Mouse (Mus musculus): ENCODE data around the gene Gm16223. TPM values are rescaled to one million over a fixed set of nuclear protein-coding genes. Genes with fewer than 3 reads are reported as not detected.

The Gm16223 gene
- total RNA-seq, 1 experiment = 0.09 TPM

- H3K9me3 ChIP-seq (ENCODE audit: control insufficient read depth, insufficient read depth, low read depth, low read length) = no peaks in the 10 kb centered on the region
- H3K4me1 ChIP-seq (ENCODE audit: control insufficient read depth in 2 of 2, insufficient read depth in 2 of 2, low read length in 2 of 2, poor library complexity in 1 of 2) = no peaks in the 10 kb centered on the region
- no peaks in the 10 kb centered on the region for H3K36me3 ChIP-seq (ENCODE audit: control insufficient read depth, insufficient read depth, low read length, poor library complexity, severe bottlenecking)
- DNase-seq (ENCODE audit: low read depth, low spot score) = no peak
- H3K27ac ChIP-seq (ENCODE audit: insufficient read depth, low read depth, low read length, poor library complexity, severe bottlenecking) = no peak overlapping the region
- H3K9ac ChIP-seq (ENCODE audit: insufficient read depth, low read depth, low read length, poor library complexity, severe bottlenecking) = no peak overlapping the region
- H3K4me3 ChIP-seq (ENCODE audit: insufficient read depth in 1 of 2, low read depth in 1 of 2, low read length in 2 of 2, poor library complexity in 1 of 2, severe bottlenecking in 1 of 2) = no peak overlapping the region
- TF ChIP-seq ZNF384 (IDR thresholded peaks at IDR 0.05; ENCODE audit: low read depth, low read length) = no peak
- no peak for TF ChIP-seq MAFK (IDR thresholded peaks at IDR 0.05; ENCODE audit: insufficient read depth, low read depth, low read length)
- no peak for TF ChIP-seq ZC3H11A (IDR thresholded peaks at IDR 0.05; ENCODE audit: borderline replicate concordance, low read depth, low read length)
- in situ Hi-C loops (cut with MboI; ENCODE audit: low sequenced_read_pairs in 2 of 2, unreplicated experiment in 2 of 2) = no loop called here
Measured at GRCm38 (mm10) chr5:42116586-42117346, 49.0 kb downstream of the Gm16223 start.

- no peak overlapping the region for H3K4me3 ChIP-seq (ENCODE audit: insufficient read depth in 1 of 2, low read depth in 1 of 2, low read length in 2 of 2, poor library complexity in 1 of 2, severe bottlenecking in 1 of 2)
- DNase-seq (ENCODE audit: low read depth, low spot score) = no peak
- H3K4me1 ChIP-seq (ENCODE audit: control insufficient read depth in 2 of 2, insufficient read depth in 2 of 2, low read length in 2 of 2, poor library complexity in 1 of 2) = no peaks in the 10 kb centered on the region
- no peaks in the 10 kb centered on the region for H3K36me3 ChIP-seq (ENCODE audit: control insufficient read depth, insufficient read depth, low read length, poor library complexity, severe bottlenecking)
- no peaks in the 10 kb centered on the region for H3K9me3 ChIP-seq (ENCODE audit: control insufficient read depth, insufficient read depth, low read depth, low read length)
- H3K9ac ChIP-seq (ENCODE audit: insufficient read depth, low read depth, low read length, poor library complexity, severe bottlenecking) = no peak overlapping the region
- no peak for TF ChIP-seq ZC3H11A (IDR thresholded peaks at IDR 0.05; ENCODE audit: borderline replicate concordance, low read depth, low read length)
- TF ChIP-seq MAFK (IDR thresholded peaks at IDR 0.05; ENCODE audit: insufficient read depth, low read depth, low read length) = no peak
- in situ Hi-C loops (cut with MboI; ENCODE audit: low sequenced_read_pairs in 2 of 2, unreplicated experiment in 2 of 2) = no loop called here
- H3K27ac ChIP-seq (ENCODE audit: insufficient read depth, low read depth, low read length, poor library complexity, severe bottlenecking) = no peak overlapping the region
Measured at GRCm38 (mm10) chr5:42125562-42125961, 57.8 kb downstream of the Gm16223 start.

- no peaks in the 10 kb centered on the region for H3K9me3 ChIP-seq (ENCODE audit: control insufficient read depth, insufficient read depth, low read depth, low read length)
- in situ Hi-C loops (cut with MboI; ENCODE audit: low sequenced_read_pairs in 2 of 2, unreplicated experiment in 2 of 2) = no loop called here
- TF ChIP-seq ZC3H11A (IDR thresholded peaks at IDR 0.05; ENCODE audit: borderline replicate concordance, low read depth, low read length) (no peak), MAFK (IDR thresholded peaks at IDR 0.05; ENCODE audit: insufficient read depth, low read depth, low read length) (no peak), ZNF384 (IDR thresholded peaks at IDR 0.05; ENCODE audit: low read depth, low read length) (no peak), CHD2 (IDR thresholded peaks at IDR 0.05; ENCODE audit: low read depth, low read length) (no peak), HCFC1 (IDR thresholded peaks at IDR 0.05; ENCODE audit: borderline replicate concordance, insufficient read depth, low read length) (no peak)
Measured at GRCm38 (mm10) chr5:42155626-42156025, 87.9 kb downstream of the Gm16223 start.

DNA sequence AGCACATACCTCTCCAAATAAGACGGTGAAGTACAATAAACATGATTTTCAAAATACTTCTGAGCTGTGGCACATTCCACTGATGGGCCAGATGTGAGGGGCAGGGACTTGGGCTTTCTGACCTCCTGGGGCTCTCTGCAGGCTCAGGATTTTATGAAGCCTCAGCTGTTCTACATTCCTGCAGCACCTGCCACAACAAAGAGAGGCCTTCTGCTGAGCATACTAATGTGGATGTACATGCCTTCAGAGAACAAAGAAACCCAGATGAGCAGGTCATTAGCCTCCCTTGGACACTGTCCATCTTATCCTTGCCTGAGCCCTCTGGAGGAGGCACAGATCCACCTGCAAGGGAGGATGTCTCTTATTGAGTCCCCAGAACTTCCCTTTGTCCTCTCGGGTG, 97.0 kb downstream of the Gm16223 start:
- Histone ChIP-seq H3K27ac (ENCODE audit: insufficient read depth, low read depth, low read length, poor library complexity, severe bottlenecking) (no peak overlapping the region), H3K9ac (ENCODE audit: insufficient read depth, low read depth, low read length, poor library complexity, severe bottlenecking) (no peak overlapping the region), H3K9me3 (ENCODE audit: control insufficient read depth, insufficient read depth, low read depth, low read length) (no peaks in the 10 kb centered on the region), H3K36me3 (ENCODE audit: control insufficient read depth, insufficient read depth, low read length, poor library complexity, severe bottlenecking) (no peaks in the 10 kb centered on the region), H3K4me3 (ENCODE audit: insufficient read depth in 1 of 2, low read depth in 1 of 2, low read length in 2 of 2, poor library complexity in 1 of 2, severe bottlenecking in 1 of 2) (no peak overlapping the region), H3K4me1 (ENCODE audit: control insufficient read depth in 2 of 2, insufficient read depth in 2 of 2, low read length in 2 of 2, poor library complexity in 1 of 2) (no peaks in the 10 kb centered on the region)
- no peak for TF ChIP-seq MAFK (IDR thresholded peaks at IDR 0.05; ENCODE audit: insufficient read depth, low read depth, low read length)
- no peak for TF ChIP-seq HCFC1 (IDR thresholded peaks at IDR 0.05; ENCODE audit: borderline replicate concordance, insufficient read depth, low read length)
- no peak for TF ChIP-seq CHD2 (IDR thresholded peaks at IDR 0.05; ENCODE audit: low read depth, low read length)
- TF ChIP-seq ZC3H11A (IDR thresholded peaks at IDR 0.05; ENCODE audit: borderline replicate concordance, low read depth, low read length) = no peak
- TF ChIP-seq ZNF384 (IDR thresholded peaks at IDR 0.05; ENCODE audit: low read depth, low read length) = no peak
- in situ Hi-C loops (cut with MboI; ENCODE audit: low sequenced_read_pairs in 2 of 2, unreplicated experiment in 2 of 2) = no loop called here
- DNase-seq (ENCODE audit: low read depth, low spot score) = no peak

More at GRCm38 (mm10) chr5:42155626-42156025, 87.9 kb downstream of the Gm16223 start:
- H3K4me1 ChIP-seq (ENCODE audit: control insufficient read depth in 2 of 2, insufficient read depth in 2 of 2, low read length in 2 of 2, poor library complexity in 1 of 2) = no peaks in the 10 kb centered on the region
- H3K4me3 ChIP-seq (ENCODE audit: insufficient read depth in 1 of 2, low read depth in 1 of 2, low read length in 2 of 2, poor library complexity in 1 of 2, severe bottlenecking in 1 of 2) = no peak overlapping the region
- DNase-seq (ENCODE audit: low read depth, low spot score) = no peak
- no peaks in the 10 kb centered on the region for H3K36me3 ChIP-seq (ENCODE audit: control insufficient read depth, insufficient read depth, low read length, poor library complexity, severe bottlenecking)
- H3K9ac ChIP-seq (ENCODE audit: insufficient read depth, low read depth, low read length, poor library complexity, severe bottlenecking) = no peak overlapping the region
- no peak overlapping the region for H3K27ac ChIP-seq (ENCODE audit: insufficient read depth, low read depth, low read length, poor library complexity, severe bottlenecking)

- Histone ChIP-seq H3K9me3 (ENCODE audit: control insufficient read depth, insufficient read depth, low read depth, low read length) (no peaks in the 10 kb centered on the region), H3K27ac (ENCODE audit: insufficient read depth, low read depth, low read length, poor library complexity, severe bottlenecking) (no peak overlapping the region), H3K36me3 (ENCODE audit: control insufficient read depth, insufficient read depth, low read length, poor library complexity, severe bottlenecking) (no peaks in the 10 kb centered on the region), H3K4me1 (ENCODE audit: control insufficient read depth in 2 of 2, insufficient read depth in 2 of 2, low read length in 2 of 2, poor library complexity in 1 of 2) (no peaks in the 10 kb centered on the region), H3K9ac (ENCODE audit: insufficient read depth, low read depth, low read length, poor library complexity, severe bottlenecking) (no peak overlapping the region), H3K4me3 (ENCODE audit: insufficient read depth in 1 of 2, low read depth in 1 of 2, low read length in 2 of 2, poor library complexity in 1 of 2, severe bottlenecking in 1 of 2) (no peak overlapping the region)
- no peak for DNase-seq (ENCODE audit: low read depth, low spot score)
- in situ Hi-C loops (cut with MboI; ENCODE audit: low sequenced_read_pairs in 2 of 2, unreplicated experiment in 2 of 2) = no loop called here
- TF ChIP-seq CHD2 (IDR thresholded peaks at IDR 0.05; ENCODE audit: low read depth, low read length) = no peak
- no peak for TF ChIP-seq MAFK (IDR thresholded peaks at IDR 0.05; ENCODE audit: insufficient read depth, low read depth, low read length)
- TF ChIP-seq ZNF384 (IDR thresholded peaks at IDR 0.05; ENCODE audit: low read depth, low read length) = no peak
- TF ChIP-seq ZC3H11A (IDR thresholded peaks at IDR 0.05; ENCODE audit: borderline replicate concordance, low read depth, low read length) = no peak
- TF ChIP-seq HCFC1 (IDR thresholded peaks at IDR 0.05; ENCODE audit: borderline replicate concordance, insufficient read depth, low read length) = no peak
Measured at GRCm38 (mm10) chr5:42166311-42166710, 98.6 kb downstream of the Gm16223 start.

Measured in ES-E14 (cell line).